Mouse (Mus musculus) B cell, adult 62 days (primary cell): ENCODE measurements around the gene D630039A03Rik. TPM values are rescaled to one million over a fixed set of nuclear protein-coding genes. Genes with fewer than 3 reads are reported as not detected.

ENCODE experiments used
- total RNA-seq: library from RNA; stranded (reverse); gene quantifications from 4 replicates; pipeline ENCODE4 v1.2.4, GENCODE M21; 2023

Gene D630039A03Rik
- not detected in 4 replicates for total RNA-seq

GRCm38 (mm10) chr4:57916201-57916661 lies at the start of gene D630039A03Rik:
D630039A03Rik (minus strand) TSS chr4:57916297.

GRCm38 (mm10) chr4:57956029-57956960 lies 40.2 kb upstream of the D630039A03Rik start, which contains the start of gene Txn1:
Txn1 (minus strand) TSS chr4:57956411.

Other genes with a start within 250 kb of the D630039A03Rik start
- gene Akap2, start 198.6 kb downstream of the D630039A03Rik start, total RNA-seq: 54.6 to 57.6 TPM (median 55.2 TPM) in 4 replicates
- gene Txn1, start 40.1 kb upstream of the D630039A03Rik start, total RNA-seq: 51.5 to 65.2 TPM (median 60.3 TPM) in 4 replicates
- not detected in 4 replicates for gene Txndc8, start 92.8 kb upstream of the D630039A03Rik start, total RNA-seq